Mouse (Mus musculus) heart, embryonic 12.5 days (tissue): ENCODE data around the gene Slc13a3. TPM values are rescaled to one million over a fixed set of nuclear protein-coding genes. Genes with fewer than 3 reads are reported as not detected.
"Not testable (repeated sequence)": the region's sequence is repeated elsewhere in the genome, so short reads cannot be mapped to it uniquely, and the experiment has no call there.

Experiments used
- ATAC-seq: fragments of 200-750 bp; cut with Nextera tagmentation; 2 replicates; pipeline ENCODE4 v1.8.0; 2017; ENCODE audit warnings: moderate TSS enrichment, moderate library complexity; ENCODE audit not compliant: insufficient number of reproducible peaks, low FRiP score
- H3K27ac ChIP-seq: fragments of 300-500 bp; sonication (generic); 2 replicates; pipeline ENCODE4 v1.5.1; 2016; ENCODE audit warnings: mild to moderate bottlenecking, moderate library complexity; ENCODE audit not compliant: poor library complexity, severe bottlenecking
- H3K27me3 ChIP-seq: fragments of 300-500 bp; sonication (generic); replicated peaks from 2 replicates; pipeline ENCODE4 v1.6.1; 2016; ENCODE audit warnings: mild to moderate bottlenecking, moderate library complexity
- H3K36me3 ChIP-seq: fragments of 300-500 bp; sonication (generic); 2 replicates; pipeline ENCODE4 v1.6.1; 2016; ENCODE audit warnings: mild to moderate bottlenecking, moderate library complexity
- H3K4me1 ChIP-seq: fragments of 300-500 bp; sonication (generic); replicated peaks from 2 replicates; pipeline ENCODE4 v1.6.1; 2016; ENCODE audit warnings: mild to moderate bottlenecking
- H3K4me2 ChIP-seq: fragments of 300-500 bp; sonication (generic); 2 replicates; pipeline ENCODE4 v1.6.1; 2016; ENCODE audit warnings: mild to moderate bottlenecking, moderate library complexity
- H3K4me3 ChIP-seq: fragments of 300-500 bp; sonication (generic); 2 replicates; pipeline ENCODE4 v1.5.1; 2016; ENCODE audit warnings: mild to moderate bottlenecking
- H3K9ac ChIP-seq: fragments of 300-500 bp; sonication (generic); 2 replicates; pipeline ENCODE4 v1.6.1; 2016; ENCODE audit warnings: mild to moderate bottlenecking, moderate library complexity
- H3K9me3 ChIP-seq: fragments of 300-500 bp; sonication (generic); replicated peaks from 2 replicates; pipeline ENCODE4 v1.6.1; 2016; ENCODE audit warnings: mild to moderate bottlenecking, moderate library complexity
- WGBS: fragments of 180-500 bp; shearing (Covaris S2); methylation state at CpG from one replicate; pipeline ENCODE4 v1.1.7; 2016; 5-methylcytosine and 5-hydroxymethylcytosine counted together
- polyA plus RNA-seq: library from polyadenylated mRNA; unstranded; fragments of >200 nt; fragmentation: Nextera tagmentation; extraction: Ambion mirVana; gene quantifications from 2 replicates; pipeline ENCODE4 v1.2.1, GENCODE M21; 2016

The Slc13a3 gene
- 0.06 and 0.19 TPM in 2 replicates for polyA plus RNA-seq

GRCm38 (mm10) chr2:165473003-165473402, at the start of gene Slc13a3:
Slc13a3 (minus strand) TSS chr2:165473230.
- no peak within 1 kb of the TSS for H3K9ac ChIP-seq
- H3K4me2 ChIP-seq: peak within 1 kb of the TSS; percentile 62
- H3K4me1 ChIP-seq: peaks cover 7% of the 10 kb centered on the region
- H3K27me3 ChIP-seq: peaks cover 70% of the 10 kb centered on the region
- H3K36me3 ChIP-seq: no peaks in the 10 kb centered on the region
- no peak within 1 kb of the TSS for H3K27ac ChIP-seq
- ATAC-seq: peak; percentile 53; the same call in 1 of the 2 replicates
- peak within 1 kb of the TSS; percentile 21; the same call in 1 of the 2 replicates for H3K4me3 ChIP-seq
- 2% methylated on average over 35 of the region's 35 CpGs for WGBS
- H3K9me3 ChIP-seq: no peaks in the 10 kb centered on the region

DNA sequence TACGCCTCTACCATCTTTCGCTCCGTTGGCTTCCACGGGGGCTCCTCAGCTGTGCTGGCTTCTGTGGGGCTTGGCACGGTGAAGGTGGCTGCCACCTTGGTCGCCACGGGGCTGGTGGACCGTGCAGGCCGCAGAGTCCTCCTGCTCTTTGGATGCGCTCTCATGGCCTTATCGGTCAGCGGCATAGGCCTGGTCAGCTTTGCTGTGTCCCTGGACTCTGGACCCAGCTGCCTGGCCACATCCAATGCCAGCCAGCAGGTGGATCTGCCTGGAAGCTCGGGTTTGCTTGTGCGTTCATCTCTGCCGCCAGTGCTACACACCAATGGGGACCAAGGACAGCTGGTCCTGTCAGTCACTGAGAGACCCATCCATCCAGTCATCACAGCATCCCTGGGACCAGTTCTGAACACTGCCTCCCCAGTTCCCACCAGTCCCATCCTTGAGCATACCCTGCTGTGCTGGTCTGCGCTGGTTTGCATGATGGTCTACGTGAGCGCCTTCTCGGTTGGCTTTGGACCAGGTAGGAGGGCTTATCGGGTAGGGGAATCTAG, 42.2 kb upstream of the Slc13a3 start:
- peaks cover 16% of the 10 kb centered on the region; the same call in 1 of the 2 replicates for H3K27me3 ChIP-seq
- H3K4me2 ChIP-seq: no peak overlapping the region
- no peak for ATAC-seq
- H3K9me3 ChIP-seq: no peaks in the 10 kb centered on the region
- H3K36me3 ChIP-seq: peaks cover 17% of the 10 kb centered on the region
- H3K9ac ChIP-seq: no peak overlapping the region
- no peak overlapping the region for H3K4me3 ChIP-seq
- peaks cover 8% of the 10 kb centered on the region for H3K4me1 ChIP-seq
- WGBS: 89% methylated on average over 20 of the region's 20 CpGs
- H3K27ac ChIP-seq: no peak overlapping the region

DNA sequence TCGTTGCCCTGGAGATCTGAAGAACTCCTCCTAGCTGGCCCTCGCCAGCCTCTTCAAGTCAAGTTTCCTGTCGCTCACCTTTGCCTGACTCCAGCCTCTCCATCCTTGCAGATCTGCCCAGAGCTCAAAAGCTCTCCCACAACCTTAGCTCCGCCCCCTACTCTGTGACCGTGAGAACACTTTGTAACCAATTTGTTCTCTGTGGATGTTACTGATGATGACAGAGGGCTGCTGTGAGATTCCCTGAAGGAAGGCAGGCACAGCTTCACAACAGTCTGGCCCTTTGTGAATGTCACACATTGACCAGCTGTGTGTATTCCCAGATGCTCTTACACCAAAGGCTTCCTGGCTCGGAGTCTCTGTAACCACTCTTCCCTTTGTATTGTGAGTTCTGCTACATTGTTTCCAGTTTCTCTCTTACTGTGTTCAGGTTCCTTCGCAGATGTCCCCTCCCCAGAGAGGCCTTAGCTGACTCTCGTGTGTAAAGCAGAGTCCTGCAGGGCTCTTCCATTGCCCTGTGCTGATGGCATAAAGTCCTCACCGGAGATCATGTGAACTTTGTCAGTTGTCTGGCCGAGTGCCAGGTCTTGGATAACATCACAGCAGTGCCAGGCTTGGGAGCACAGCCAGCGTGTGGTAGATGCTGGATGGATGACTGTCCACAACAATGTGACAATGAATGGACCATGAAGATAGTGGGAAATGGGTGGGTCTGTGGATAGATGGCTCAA, 40.0 kb upstream of the Slc13a3 start:
- H3K36me3 ChIP-seq: peaks cover 10% of the 10 kb centered on the region
- no peak overlapping the region for H3K4me3 ChIP-seq
- peaks cover 25% of the 10 kb centered on the region; the same call in 1 of the 2 replicates for H3K27me3 ChIP-seq
- peaks cover 16% of the 10 kb centered on the region for H3K4me1 ChIP-seq
- no peak overlapping the region for H3K27ac ChIP-seq
- no peak overlapping the region for H3K9ac ChIP-seq
- no peak overlapping the region for H3K4me2 ChIP-seq
- H3K9me3 ChIP-seq: no peaks in the 10 kb centered on the region
- 32% methylated on average over 11 of the region's 11 CpGs for WGBS
- ATAC-seq: no peak

DNA sequence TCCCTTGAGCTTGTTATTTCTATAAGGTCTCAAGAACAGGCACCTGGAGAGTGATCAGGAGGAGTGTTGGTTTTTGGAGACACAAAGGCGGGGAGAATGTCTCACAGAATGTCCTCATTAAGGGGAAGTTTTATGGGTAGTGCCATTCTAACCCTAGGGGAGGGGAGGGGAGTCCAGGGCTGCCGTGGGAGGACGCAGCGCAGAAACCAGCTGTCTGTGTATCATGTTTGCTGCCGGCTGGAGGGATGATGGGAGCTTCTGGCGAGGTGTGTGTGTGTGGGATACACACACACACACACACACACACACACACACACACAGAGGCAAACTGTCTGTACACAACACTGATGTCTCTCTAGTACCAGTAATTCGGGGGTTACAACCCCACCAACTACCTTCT, 39.4 kb upstream of the Slc13a3 start:
- Histone ChIP-seq H3K4me1 (peaks cover 16% of the 10 kb centered on the region), H3K27ac (no peak overlapping the region), H3K27me3 (peaks cover 25% of the 10 kb centered on the region; the same call in 1 of the 2 replicates), H3K9ac (no peak overlapping the region), H3K9me3 (no peaks in the 10 kb centered on the region), H3K36me3 (peaks cover 7% of the 10 kb centered on the region), H3K4me2 (no peak overlapping the region), H3K4me3 (no peak overlapping the region)
- ATAC-seq: no peak
- 71% methylated on average over 7 of the region's 7 CpGs for WGBS

GRCm38 (mm10) chr2:165511530-165511929, 38.5 kb upstream of the Slc13a3 start:
- 80% methylated on average over 4 of the region's 4 CpGs for WGBS
- ATAC-seq, H3K36me3 ChIP-seq, H3K4me2 ChIP-seq, H3K4me3 ChIP-seq, H3K27ac ChIP-seq, H3K9me3 ChIP-seq, H3K9ac ChIP-seq: not testable (repeated sequence)
- peaks cover 20% of the 10 kb centered on the region; the same call in 1 of the 2 replicates for H3K27me3 ChIP-seq
- H3K4me1 ChIP-seq: peaks cover 16% of the 10 kb centered on the region

- ATAC-seq, H3K9ac ChIP-seq, H3K4me3 ChIP-seq, H3K27ac ChIP-seq, H3K9me3 ChIP-seq, H3K36me3 ChIP-seq, H3K4me2 ChIP-seq: not testable (repeated sequence)
- Histone ChIP-seq H3K27me3 (peaks cover 20% of the 10 kb centered on the region; the same call in 1 of the 2 replicates), H3K4me1 (peaks cover 16% of the 10 kb centered on the region)
- 51% methylated on average over 2 of the region's 2 CpGs for WGBS
Measured at GRCm38 (mm10) chr2:165510914-165511458, 38.0 kb upstream of the Slc13a3 start.

- H3K4me1 ChIP-seq: peaks cover 16% of the 10 kb centered on the region
- H3K27me3 ChIP-seq: peaks cover 20% of the 10 kb centered on the region; the same call in 1 of the 2 replicates
- no peak overlapping the region for H3K27ac ChIP-seq
- no peak overlapping the region for H3K4me2 ChIP-seq
- H3K9ac ChIP-seq: no peak overlapping the region
- 48% methylated on average over 5 of the region's 5 CpGs for WGBS
- H3K36me3 ChIP-seq: peaks cover 7% of the 10 kb centered on the region
- no peak for ATAC-seq
- no peak overlapping the region for H3K4me3 ChIP-seq
- H3K9me3 ChIP-seq: no peaks in the 10 kb centered on the region
Measured at GRCm38 (mm10) chr2:165510466-165510865, 37.4 kb upstream of the Slc13a3 start.

DNA sequence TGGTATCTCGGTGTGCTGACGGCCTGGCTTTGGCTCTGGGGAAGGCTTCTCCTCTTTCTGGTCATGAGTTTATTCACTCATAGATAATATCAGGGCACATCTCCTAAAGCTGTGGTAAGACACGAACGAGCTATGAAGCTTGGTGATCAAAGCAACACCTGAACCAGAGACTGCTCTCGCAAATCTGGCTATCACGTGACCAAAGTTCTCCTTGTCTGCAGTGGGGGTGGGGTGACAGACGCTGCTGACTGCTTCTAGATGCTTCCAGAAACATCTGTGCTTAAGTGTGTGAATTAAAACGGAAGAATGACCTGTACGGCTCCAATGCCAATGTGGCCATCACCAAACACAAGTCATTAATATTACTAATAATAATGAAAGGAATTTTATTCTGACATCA, 36.7 kb upstream of the Slc13a3 start:
- H3K9ac ChIP-seq: no peak overlapping the region
- peaks cover 2% of the 10 kb centered on the region for H3K36me3 ChIP-seq
- ATAC-seq: no peak
- no peaks in the 10 kb centered on the region for H3K9me3 ChIP-seq
- WGBS: 56% methylated on average over 9 of the region's 9 CpGs
- no peak overlapping the region for H3K4me2 ChIP-seq
- peaks cover 23% of the 10 kb centered on the region for H3K27me3 ChIP-seq
- no peak overlapping the region for H3K27ac ChIP-seq
- H3K4me1 ChIP-seq: peaks cover 20% of the 10 kb centered on the region
- H3K4me3 ChIP-seq: no peak overlapping the region

- Histone ChIP-seq H3K9me3 (no peaks in the 10 kb centered on the region), H3K36me3 (no peaks in the 10 kb centered on the region), H3K27ac (peak within 1 kb of the TSS; percentile 17; the same call in 1 of the 2 replicates), H3K9ac (peak within 1 kb of the TSS; percentile 65), H3K4me2 (peak within 1 kb of the TSS; percentile 71), H3K27me3 (peaks cover 18% of the 10 kb centered on the region), H3K4me3 (peak within 1 kb of the TSS; percentile 57), H3K4me1 (peaks cover 20% of the 10 kb centered on the region)
- ATAC-seq: peak; percentile 84
- 4% methylated on average over 30 of the region's 32 CpGs for WGBS
Measured at GRCm38 (mm10) chr2:165503259-165504203, 30.5 kb upstream of the Slc13a3 start, which contains the start of gene Slc2a10. Slc2a10 (plus strand) TSS chr2:165503787.

DNA sequence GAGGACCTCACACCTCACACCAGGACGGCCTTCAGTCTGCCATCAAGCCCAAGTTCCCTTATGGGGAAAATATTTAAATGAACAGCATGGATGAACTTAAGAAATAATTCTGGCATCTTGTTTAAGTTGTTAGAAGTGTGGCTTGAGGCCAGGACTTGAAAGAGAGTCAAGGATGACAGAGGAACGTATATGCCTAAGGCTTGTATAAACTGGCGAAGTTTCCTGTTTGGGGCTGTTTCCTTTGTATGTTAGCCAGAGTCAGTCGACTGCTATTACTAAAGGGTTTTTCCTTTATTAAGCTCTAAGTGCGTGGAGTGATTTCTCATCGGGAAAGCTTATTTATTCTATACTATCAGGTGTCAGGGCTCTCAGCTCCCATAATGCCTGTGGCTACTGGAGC, 25.8 kb upstream of the Slc13a3 start:
- Histone ChIP-seq H3K27me3 (peaks cover 14% of the 10 kb centered on the region; the same call in 1 of the 2 replicates), H3K27ac (no peak overlapping the region), H3K36me3 (no peaks in the 10 kb centered on the region), H3K4me2 (no peak overlapping the region), H3K9ac (no peak overlapping the region), H3K4me3 (no peak overlapping the region), H3K4me1 (peaks cover 10% of the 10 kb centered on the region), H3K9me3 (no peaks in the 10 kb centered on the region)
- ATAC-seq: no peak
- WGBS: 56% methylated on average over 6 of the region's 6 CpGs
